Mouse (Mus musculus): Measurements from ENCODE around the gene Hoxb4. TPM values are rescaled to one million over a fixed set of nuclear protein-coding genes. Genes with fewer than 3 reads are reported as not detected.
A peak's percentile ranks its signal among the peaks of the same experiment; 100 is the strongest.

The Hoxb4 gene
- 2.6 and 3.8 TPM in 2 replicates for total RNA-seq (2014; fragmentation: Nextera tagmentation)
- 1.9 and 2.3 TPM in 2 replicates for total RNA-seq (2017)

- ATAC-seq (replicated peaks; ENCODE audit: poor library complexity, severe bottlenecking) = peak; percentile 56
Observed at GRCm38 (mm10) chr11:96317608-96318367, at the start of gene Hoxb4. Gene Hoxb4, plus strand, starts transcription at chr11:96318267.

GRCm38 (mm10) chr11:96269869-96270268 is 48.2 kb upstream of the Hoxb4 start:
- no peak for ATAC-seq (replicated peaks; ENCODE audit: poor library complexity, severe bottlenecking)

- ATAC-seq (replicated peaks; ENCODE audit: poor library complexity, severe bottlenecking) = no peak
Observed at GRCm38 (mm10) chr11:96270996-96271540, 47.0 kb upstream of the Hoxb4 start, which contains the start of gene Hoxb9. Gene Hoxb9, plus strand, starts transcription at chr11:96271457.

GRCm38 (mm10) chr11:96271541-96272011 is 46.5 kb upstream of the Hoxb4 start:
- no peak for ATAC-seq (replicated peaks; ENCODE audit: poor library complexity, severe bottlenecking)

GRCm38 (mm10) chr11:96272024-96272921 is 45.8 kb upstream of the Hoxb4 start:
- ATAC-seq (replicated peaks; ENCODE audit: poor library complexity, severe bottlenecking) = no peak

- ATAC-seq (replicated peaks; ENCODE audit: poor library complexity, severe bottlenecking) = no peak
Observed at GRCm38 (mm10) chr11:96274428-96274827, 43.6 kb upstream of the Hoxb4 start.

GRCm38 (mm10) chr11:96275896-96276295 is 42.2 kb upstream of the Hoxb4 start:
- ATAC-seq (replicated peaks; ENCODE audit: poor library complexity, severe bottlenecking) = no peak

GRCm38 (mm10) chr11:96277151-96278044 is 40.7 kb upstream of the Hoxb4 start:
- ATAC-seq (replicated peaks; ENCODE audit: poor library complexity, severe bottlenecking) = no peak

- no peak for ATAC-seq (replicated peaks; ENCODE audit: poor library complexity, severe bottlenecking)
Observed at GRCm38 (mm10) chr11:96278324-96278723, 39.7 kb upstream of the Hoxb4 start.

GRCm38 (mm10) chr11:96278773-96279172 is 39.3 kb upstream of the Hoxb4 start:
- peak; percentile 79 for ATAC-seq (replicated peaks; ENCODE audit: poor library complexity, severe bottlenecking)

GRCm38 (mm10) chr11:96279421-96280233 is 38.4 kb upstream of the Hoxb4 start:
- ATAC-seq (replicated peaks; ENCODE audit: poor library complexity, severe bottlenecking) = no peak

GRCm38 (mm10) chr11:96280399-96281378 is 37.4 kb upstream of the Hoxb4 start:
- no peak for ATAC-seq (replicated peaks; ENCODE audit: poor library complexity, severe bottlenecking)

GRCm38 (mm10) chr11:96281396-96281795 is 36.7 kb upstream of the Hoxb4 start:
- ATAC-seq (replicated peaks; ENCODE audit: poor library complexity, severe bottlenecking) = no peak

GRCm38 (mm10) chr11:96281855-96282570 is 36.1 kb upstream of the Hoxb4 start, which contains the start of gene Hoxb8:
Gene Hoxb8, plus strand, starts transcription at chr11:96281905.
- no peak for ATAC-seq (replicated peaks; ENCODE audit: poor library complexity, severe bottlenecking)

- ATAC-seq (replicated peaks; ENCODE audit: poor library complexity, severe bottlenecking) = no peak
Observed at GRCm38 (mm10) chr11:96282795-96283430, 35.2 kb upstream of the Hoxb4 start.

- peak; percentile 41; the same call in 1 of the 2 replicates for ATAC-seq (replicated peaks; ENCODE audit: poor library complexity, severe bottlenecking)
Observed at GRCm38 (mm10) chr11:96284041-96284749, 33.9 kb upstream of the Hoxb4 start.
